Mouse (Mus musculus) embryonic fibroblast, embryonic 13.5 days (primary cell): ENCODE data around the gene Xlr4c.

Experiments
- CTCF ChIP-seq: IDR thresholded peaks from 2 replicates; pipeline ENCODE4 v1.5.1; 2011; ENCODE audit warnings: mild to moderate bottlenecking, control low read depth, low read length, moderate library complexity, borderline replicate concordance; ENCODE audit not compliant: insufficient read depth
- POLR2A ChIP-seq: IDR thresholded peaks from 2 replicates; pipeline ENCODE4 v1.6.1; 2011; ENCODE audit warnings: low read depth, mild to moderate bottlenecking, control low read depth, low read length, moderate library complexity

GRCm38 (mm10) chrX:73225365-73225764 is 17.6 kb downstream of the Xlr4c start:
- no peak for TF ChIP-seq POLR2A
- TF ChIP-seq CTCF, result no peak
